Mouse (Mus musculus) C2C12 (cell line): ENCODE data around the gene Dnaic1.

ENCODE experiments used
- CEBPB ChIP-seq: IDR thresholded peaks from one replicate; pipeline ENCODE4 v1.6.1; 2011; ENCODE audit warnings: low read depth, mild to moderate bottlenecking, control low read depth, moderate library complexity
- CTCF ChIP-seq: IDR thresholded peaks from one replicate; pipeline ENCODE4 v1.5.1; 2011; ENCODE audit not compliant: control insufficient read depth, insufficient read depth, insufficient read length
- FOSL1 ChIP-seq: IDR thresholded peaks from one replicate; pipeline ENCODE4 v1.8.0; 2011; ENCODE audit warnings: mild to moderate bottlenecking, low read length; ENCODE audit not compliant: poor library complexity, insufficient read depth, severe bottlenecking
- MAX ChIP-seq: IDR thresholded peaks from one replicate; pipeline ENCODE4 v1.6.1; 2011; ENCODE audit warnings: mild to moderate bottlenecking, control low read depth
- MYOD1 ChIP-seq: IDR thresholded peaks from one replicate; pipeline ENCODE4 v1.6.1; 2011; ENCODE audit warnings: low read depth; ENCODE audit not compliant: control insufficient read depth, insufficient read length
- MYOG ChIP-seq: IDR thresholded peaks from one replicate; pipeline ENCODE4 v1.6.1; 2011; ENCODE audit not compliant: control insufficient read depth, insufficient read length; ENCODE audit errors: extremely low read depth
- USF1 ChIP-seq: IDR thresholded peaks from one replicate; pipeline ENCODE4 v1.6.1; 2011; ENCODE audit warnings: low read depth, mild to moderate bottlenecking, control low read depth, moderate library complexity

DNA sequence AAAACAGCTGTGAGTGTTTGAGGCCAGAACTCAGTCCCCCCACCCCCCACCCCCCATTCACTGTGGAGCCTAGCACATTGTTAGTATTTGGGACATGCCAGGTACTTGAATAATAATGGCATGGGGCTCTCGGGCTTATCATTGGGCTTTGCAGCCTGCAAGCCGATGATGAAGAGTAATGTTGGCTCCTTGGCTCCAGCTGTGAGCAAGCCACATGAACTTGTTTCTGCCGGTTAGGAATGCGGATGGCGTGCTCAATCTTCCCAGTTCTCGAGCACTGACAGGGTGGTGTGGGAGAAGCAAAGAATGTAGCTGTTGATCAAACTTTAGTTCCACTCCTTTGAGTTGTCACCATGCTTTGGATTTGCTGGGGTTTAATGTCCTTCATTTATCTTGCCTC, 6.3 kb downstream of the Dnaic1 start:
- no peak for TF ChIP-seq CTCF
- TF ChIP-seq MYOD1, result no peak
- no peak for TF ChIP-seq MAX
- TF ChIP-seq FOSL1, result no peak
- TF ChIP-seq CEBPB, result no peak
- no peak for TF ChIP-seq USF1
- TF ChIP-seq MYOG, result no peak
